In genomic region chr10:86416806-86417205, GRCm38 (mm10) we compare ENCODE assay signal across 14 mouse cellular contexts.
DNase-seq lines count a peak whose midpoint lies in the region; ATAC-seq and TF ChIP-seq lines count a peak whose summit lies in the region.
"Had no signal": no experiment of that assay in that cellular context is flagged by ENCODE, and none has a peak within 500 bp of the region (broad histone marks: within the 10 kb centered on the region; RNA-seq: fewer than 3 reads in every experiment).

No protein-coding gene starts in this region.

- no peak overlapping the region for H3K4me2 ChIP-seq in heart, postnatal 0 days (ENCODE audit: low read depth, low read length)
- H3K4me2 ChIP-seq: embryonic facial prominence, embryonic 15.5 days; liver, embryonic 15.5 days; stomach, embryonic 15.5 days had no signal

- H3K27ac ChIP-seq in heart, postnatal 0 days (ENCODE audit: low read depth), result no peak overlapping the region
- H3K27ac ChIP-seq in gastrocnemius, adult 2 months, result no peak overlapping the region
- H3K27ac ChIP-seq: embryonic facial prominence, embryonic 15.5 days; liver, embryonic 15.5 days; stomach, embryonic 15.5 days had no signal

- intact Hi-C loops in gastrocnemius, adult 2 months (cut with DNase I), result no loop called here

- no peak overlapping the region for H3K9ac ChIP-seq in heart, postnatal 0 days (replicated peaks; ENCODE audit: low read depth, low read length)
- H3K9ac ChIP-seq: embryonic facial prominence, embryonic 15.5 days; liver, embryonic 15.5 days; stomach, embryonic 15.5 days had no signal

- H3K36me3 ChIP-seq in heart, postnatal 0 days (replicated peaks; ENCODE audit: control insufficient read depth, insufficient read depth, low read length), result no peaks in the 10 kb centered on the region
- H3K36me3 ChIP-seq: embryonic facial prominence, embryonic 15.5 days; liver, embryonic 15.5 days; stomach, embryonic 15.5 days had no signal

- peak; percentile 34 for DNase-seq in adrenal gland, adult 2 months
- DNase-seq in adrenal gland, postnatal 14 days, result no peak
- peak; percentile 51 to 70 for DNase-seq in heart, adult 18-20 months
- peak; percentile 30 for DNase-seq in heart, postnatal 0 days (ENCODE audit: low spot score)
- peak; percentile 21 for DNase-seq in lung, postnatal 10 days
- DNase-seq in kidney, adult 18-20 months, result no peak
- no peak for DNase-seq in gastrocnemius, adult 2 months
- no peak for DNase-seq in kidney, postnatal 4 days
- DNase-seq: cerebellum, adult 9-10 months; gastrocnemius, postnatal 25 days had no signal

- no peaks in the 10 kb centered on the region for H3K9me3 ChIP-seq in heart, postnatal 0 days (replicated peaks; ENCODE audit: control insufficient read depth, low read length)
- H3K9me3 ChIP-seq: embryonic facial prominence, embryonic 15.5 days; liver, embryonic 15.5 days; stomach, embryonic 15.5 days had no signal

- no peak for TF ChIP-seq CTCF in heart, postnatal 0 days (IDR thresholded peaks at IDR 0.05; ENCODE audit: low read depth)
- no peak for TF ChIP-seq CTCF in gastrocnemius, adult 2 months (IDR thresholded peaks at IDR 0.05)

- H3K4me3 ChIP-seq in heart, postnatal 0 days (ENCODE audit: low read depth, low read length), result no peak overlapping the region
- no peak overlapping the region for H3K4me3 ChIP-seq in gastrocnemius, adult 2 months
- H3K4me3 ChIP-seq: embryonic facial prominence, embryonic 15.5 days; liver, embryonic 15.5 days; stomach, embryonic 15.5 days had no signal

- no peak for TF ChIP-seq EP300 in heart, postnatal 0 days (IDR thresholded peaks at IDR 0.05; ENCODE audit: low read depth)

- 19% methylated on average over 8 of the region's 8 CpGs for WGBS in heart, postnatal 0 days

- peaks cover 10% of the 10 kb centered on the region; the same call in 1 of the 2 replicates for H3K4me1 ChIP-seq in heart, postnatal 0 days (ENCODE audit: control insufficient read depth, insufficient read depth)
- H3K4me1 ChIP-seq: liver, embryonic 15.5 days; stomach, embryonic 15.5 days had no signal

- no peaks in the 10 kb centered on the region for H3K27me3 ChIP-seq in heart, postnatal 0 days (ENCODE audit: control insufficient read depth, insufficient read depth, low read length)
- H3K27me3 ChIP-seq: embryonic facial prominence, embryonic 15.5 days; liver, embryonic 15.5 days; stomach, embryonic 15.5 days had no signal

- no peak for ATAC-seq in heart, postnatal 0 days (ENCODE audit: insufficient read depth, low read depth)
- ATAC-seq: forebrain, embryonic 16.5 days had no signal

Comparison
In these comparisons a context has a peak if more than half of its experiments do, and no peak if none do; other contexts are left out.
1. DNase-seq: peak in adrenal gland, adult 2 months (single experiment), heart, adult 18-20 months (2 of 2), heart, postnatal 0 days (single experiment) and lung, postnatal 10 days (single experiment); none in adrenal gland, postnatal 14 days (single experiment), kidney, adult 18-20 months (single experiment), gastrocnemius, adult 2 months (single experiment) and kidney, postnatal 4 days (0 of 2).